Mouse (Mus musculus): ENCODE results near the gene Insl5. TPM values are rescaled to one million over a fixed set of nuclear protein-coding genes. Genes with fewer than 3 reads are reported as not detected.

The Insl5 gene
- polyA plus RNA-seq, 1 experiment, result not detected

DNA sequence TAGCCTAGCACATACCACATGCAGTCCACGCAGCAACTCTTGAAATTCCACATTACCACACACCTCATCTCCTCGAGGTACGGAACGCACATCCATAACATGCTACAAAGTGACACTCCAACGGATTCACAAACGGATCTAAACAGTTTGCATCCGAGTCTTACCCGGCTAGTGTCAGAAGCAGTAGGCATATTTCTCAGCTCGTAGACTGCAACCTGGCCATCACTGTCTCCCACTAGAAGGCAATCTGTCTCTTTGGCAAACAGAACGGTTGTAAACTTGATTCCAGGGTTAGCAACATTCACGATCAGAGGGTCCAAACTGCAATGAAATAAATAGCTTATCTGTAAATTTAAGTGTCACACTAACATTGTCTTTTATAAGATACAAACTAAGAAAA, 21.4 kb upstream of the Insl5 start:
- Histone ChIP-seq H3K9ac (ENCODE audit: low read depth, poor library complexity, severe bottlenecking) (no peak overlapping the region), H3K27ac (ENCODE audit: insufficient read depth, low read length) (no peak overlapping the region), H3K9me3 (replicated peaks; ENCODE audit: control insufficient read depth, insufficient read depth, low read length, poor library complexity, severe bottlenecking) (no peaks in the 10 kb centered on the region), H3K36me3 (ENCODE audit: control insufficient read depth, insufficient read depth, low read length, poor library complexity, severe bottlenecking) (no peaks in the 10 kb centered on the region), H3K27me3 (ENCODE audit: control insufficient read depth, insufficient read depth, low read length, poor library complexity, severe bottlenecking) (no peaks in the 10 kb centered on the region), H3K4me3 (ENCODE audit: low read depth, low read length) (no peak overlapping the region), H3K4me1 (ENCODE audit: control insufficient read depth, insufficient read depth, low read length) (no peaks in the 10 kb centered on the region)
- no peak for TF ChIP-seq CTCF (IDR thresholded peaks at IDR 0.05; ENCODE audit: low read depth, low read length)
- no peak for TF ChIP-seq EP300 (IDR thresholded peaks at IDR 0.05; ENCODE audit: insufficient read depth, low read depth, low read length)
- no peak for TF ChIP-seq POLR2A (IDR thresholded peaks at IDR 0.05; ENCODE audit: insufficient read depth, low read length)

DNA sequence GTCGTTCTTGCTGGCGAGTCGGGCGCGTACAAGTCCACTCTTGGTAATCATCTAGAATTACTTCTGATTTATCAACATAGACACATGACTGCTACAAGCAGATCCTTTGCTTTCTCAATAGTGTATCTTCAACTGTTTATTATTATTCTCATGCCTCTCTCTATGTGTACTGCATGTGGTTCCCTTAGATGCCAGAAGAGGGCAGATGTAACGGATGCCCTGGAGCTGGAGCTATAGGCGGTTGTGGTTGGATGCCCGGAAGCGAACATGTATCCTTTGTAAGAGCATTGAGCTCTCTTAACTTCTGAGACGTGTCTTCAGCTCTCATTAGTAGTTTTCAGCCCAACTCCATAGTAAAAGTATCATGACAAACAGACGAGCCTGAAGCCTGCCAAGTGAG, 16.4 kb upstream of the Insl5 start:
- TF ChIP-seq CTCF (IDR thresholded peaks at IDR 0.05; ENCODE audit: low read depth, low read length), result peak; percentile 11
- no peak for TF ChIP-seq EP300 (IDR thresholded peaks at IDR 0.05; ENCODE audit: insufficient read depth, low read depth, low read length)
- H3K4me3 ChIP-seq (ENCODE audit: low read depth, low read length), result no peak overlapping the region
- H3K4me1 ChIP-seq (ENCODE audit: control insufficient read depth, insufficient read depth, low read length), result no peaks in the 10 kb centered on the region
- H3K36me3 ChIP-seq (ENCODE audit: control insufficient read depth, insufficient read depth, low read length, poor library complexity, severe bottlenecking), result no peaks in the 10 kb centered on the region
- no peaks in the 10 kb centered on the region for H3K27me3 ChIP-seq (ENCODE audit: control insufficient read depth, insufficient read depth, low read length, poor library complexity, severe bottlenecking)
- H3K9me3 ChIP-seq (replicated peaks; ENCODE audit: control insufficient read depth, insufficient read depth, low read length, poor library complexity, severe bottlenecking), result no peaks in the 10 kb centered on the region
- H3K9ac ChIP-seq (ENCODE audit: low read depth, poor library complexity, severe bottlenecking), result no peak overlapping the region
- no peak overlapping the region for H3K27ac ChIP-seq (ENCODE audit: insufficient read depth, low read length)

DNA sequence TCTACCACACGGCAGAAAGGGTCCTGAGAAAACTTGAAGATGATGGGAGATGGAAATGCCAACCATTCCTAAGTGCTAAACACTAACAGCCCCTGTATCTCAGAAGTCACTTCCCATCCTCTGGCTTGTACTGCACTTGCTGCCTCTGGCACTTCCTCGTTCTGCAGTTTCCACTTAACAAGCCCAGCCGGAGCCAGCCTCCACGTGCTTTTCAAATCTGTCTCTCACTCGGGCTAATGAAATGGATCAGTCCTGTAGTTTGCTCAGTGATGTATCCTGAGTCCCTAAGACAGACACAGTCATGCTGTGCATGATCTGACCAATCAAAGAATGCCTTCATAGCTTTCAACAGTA, 13.2 kb upstream of the Insl5 start:
- TF ChIP-seq EP300 (IDR thresholded peaks at IDR 0.05; ENCODE audit: insufficient read depth, low read depth, low read length), result no peak
- no peak for TF ChIP-seq POLR2A (IDR thresholded peaks at IDR 0.05; ENCODE audit: insufficient read depth, low read length)
- TF ChIP-seq CTCF (IDR thresholded peaks at IDR 0.05; ENCODE audit: low read depth, low read length), result no peak
- H3K9ac ChIP-seq (ENCODE audit: low read depth, poor library complexity, severe bottlenecking), result no peak overlapping the region
- no peaks in the 10 kb centered on the region for H3K36me3 ChIP-seq (ENCODE audit: control insufficient read depth, insufficient read depth, low read length, poor library complexity, severe bottlenecking)
- no peak overlapping the region for H3K27ac ChIP-seq (ENCODE audit: insufficient read depth, low read length)
- H3K4me1 ChIP-seq (ENCODE audit: control insufficient read depth, insufficient read depth, low read length), result no peaks in the 10 kb centered on the region
- no peak overlapping the region for H3K4me3 ChIP-seq (ENCODE audit: low read depth, low read length)
- H3K27me3 ChIP-seq (ENCODE audit: control insufficient read depth, insufficient read depth, low read length, poor library complexity, severe bottlenecking), result no peaks in the 10 kb centered on the region
- no peaks in the 10 kb centered on the region for H3K9me3 ChIP-seq (replicated peaks; ENCODE audit: control insufficient read depth, insufficient read depth, low read length, poor library complexity, severe bottlenecking)

DNA sequence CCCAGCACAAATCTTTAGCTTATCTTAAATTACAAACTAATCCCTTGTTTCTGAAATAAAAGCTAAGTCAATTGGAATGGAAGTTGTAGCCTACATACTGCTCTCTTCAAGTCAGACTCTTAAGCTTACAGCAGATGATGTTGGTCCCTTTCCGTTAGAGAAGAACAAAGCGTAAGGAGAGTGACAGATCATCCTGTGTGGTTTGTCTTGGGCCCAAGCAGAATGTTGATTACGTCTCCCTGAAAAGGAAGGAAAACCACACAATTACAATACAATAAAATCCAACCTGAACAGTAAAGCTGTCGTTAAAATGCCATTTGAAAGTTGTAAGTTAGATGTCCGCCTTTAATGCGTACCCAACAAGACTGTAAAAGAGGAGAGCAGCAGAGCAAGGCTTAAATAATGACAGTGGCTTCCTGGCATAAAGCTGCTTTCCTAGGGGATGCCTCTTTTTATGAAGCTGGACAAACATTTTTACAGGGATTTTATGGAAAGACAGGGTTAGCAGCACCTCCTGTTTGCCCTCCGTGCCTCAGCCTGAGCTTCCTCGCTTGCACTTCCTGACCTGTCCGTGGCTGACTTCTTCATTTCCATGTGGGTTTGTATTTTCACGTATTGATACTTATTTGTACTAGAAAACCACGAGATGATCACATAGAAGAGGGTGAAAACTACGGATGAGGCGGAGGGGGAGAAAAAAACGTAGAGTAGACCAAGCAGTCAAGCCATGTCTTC, 12.6 kb upstream of the Insl5 start:
- H3K27ac ChIP-seq (ENCODE audit: insufficient read depth, low read length), result no peak overlapping the region
- TF ChIP-seq CTCF (IDR thresholded peaks at IDR 0.05; ENCODE audit: low read depth, low read length) (no peak), EP300 (IDR thresholded peaks at IDR 0.05; ENCODE audit: insufficient read depth, low read depth, low read length) (no peak), POLR2A (IDR thresholded peaks at IDR 0.05; ENCODE audit: insufficient read depth, low read length) (no peak)
- H3K27me3 ChIP-seq (ENCODE audit: control insufficient read depth, insufficient read depth, low read length, poor library complexity, severe bottlenecking), result no peaks in the 10 kb centered on the region
- H3K4me3 ChIP-seq (ENCODE audit: low read depth, low read length), result no peak overlapping the region
- no peaks in the 10 kb centered on the region for H3K9me3 ChIP-seq (replicated peaks; ENCODE audit: control insufficient read depth, insufficient read depth, low read length, poor library complexity, severe bottlenecking)
- H3K9ac ChIP-seq (ENCODE audit: low read depth, poor library complexity, severe bottlenecking), result no peak overlapping the region
- no peaks in the 10 kb centered on the region for H3K4me1 ChIP-seq (ENCODE audit: control insufficient read depth, insufficient read depth, low read length)
- H3K36me3 ChIP-seq (ENCODE audit: control insufficient read depth, insufficient read depth, low read length, poor library complexity, severe bottlenecking), result no peaks in the 10 kb centered on the region

DNA sequence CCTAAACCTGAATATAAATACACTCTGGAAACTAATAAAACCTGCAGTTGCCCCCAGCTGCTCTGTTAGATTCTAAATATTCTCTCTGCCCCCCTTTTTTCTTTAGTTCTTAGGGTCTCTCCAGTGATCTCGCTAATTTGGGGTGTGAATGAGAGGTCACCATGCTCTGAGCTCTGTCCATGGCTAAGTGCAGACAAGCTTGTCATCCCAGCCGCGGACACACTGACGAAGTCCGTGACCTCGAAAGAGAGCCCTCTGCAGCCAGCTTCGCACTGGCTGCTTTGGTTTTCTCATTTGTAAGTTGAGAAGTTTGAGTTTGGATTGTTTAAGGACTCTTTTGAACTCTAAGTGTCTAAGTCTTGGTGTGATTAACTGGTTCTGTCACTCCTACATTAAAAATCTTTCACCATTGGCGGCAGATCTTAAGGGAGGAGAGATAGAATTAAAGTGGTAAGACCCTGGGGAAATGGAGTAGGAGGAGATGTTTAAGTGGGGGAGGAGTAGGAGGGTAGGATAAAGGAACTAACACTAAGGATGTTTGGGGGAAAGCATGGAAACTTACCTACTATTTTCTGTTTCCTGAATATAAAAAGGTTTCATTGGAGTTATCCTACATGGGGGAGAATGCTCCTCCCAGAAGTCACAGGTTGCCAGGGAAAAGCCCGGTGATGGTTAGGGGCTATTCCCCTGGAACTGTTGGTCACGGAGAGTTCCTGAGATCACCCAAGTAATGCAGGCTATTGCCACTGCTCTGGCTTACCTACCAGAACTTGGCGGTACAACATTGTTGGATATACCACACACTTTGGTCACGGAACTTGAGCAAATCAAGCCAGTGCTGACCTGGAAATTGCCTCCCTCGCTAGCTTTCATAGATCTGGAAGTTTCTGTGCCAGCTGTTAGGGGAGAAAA, 1.8 kb upstream of the Insl5 start:
- Histone ChIP-seq H3K4me1 (ENCODE audit: control insufficient read depth, insufficient read depth, low read length) (no peaks in the 10 kb centered on the region), H3K9ac (ENCODE audit: low read depth, poor library complexity, severe bottlenecking) (no peak overlapping the region), H3K36me3 (ENCODE audit: control insufficient read depth, insufficient read depth, low read length, poor library complexity, severe bottlenecking) (no peaks in the 10 kb centered on the region), H3K4me3 (ENCODE audit: low read depth, low read length) (no peak overlapping the region), H3K9me3 (replicated peaks; ENCODE audit: control insufficient read depth, insufficient read depth, low read length, poor library complexity, severe bottlenecking) (no peaks in the 10 kb centered on the region), H3K27me3 (ENCODE audit: control insufficient read depth, insufficient read depth, low read length, poor library complexity, severe bottlenecking) (no peaks in the 10 kb centered on the region), H3K27ac (ENCODE audit: insufficient read depth, low read length) (no peak overlapping the region)
- TF ChIP-seq CTCF (IDR thresholded peaks at IDR 0.05; ENCODE audit: low read depth, low read length) (no peak), POLR2A (IDR thresholded peaks at IDR 0.05; ENCODE audit: insufficient read depth, low read length) (no peak), EP300 (IDR thresholded peaks at IDR 0.05; ENCODE audit: insufficient read depth, low read depth, low read length) (no peak)

DNA sequence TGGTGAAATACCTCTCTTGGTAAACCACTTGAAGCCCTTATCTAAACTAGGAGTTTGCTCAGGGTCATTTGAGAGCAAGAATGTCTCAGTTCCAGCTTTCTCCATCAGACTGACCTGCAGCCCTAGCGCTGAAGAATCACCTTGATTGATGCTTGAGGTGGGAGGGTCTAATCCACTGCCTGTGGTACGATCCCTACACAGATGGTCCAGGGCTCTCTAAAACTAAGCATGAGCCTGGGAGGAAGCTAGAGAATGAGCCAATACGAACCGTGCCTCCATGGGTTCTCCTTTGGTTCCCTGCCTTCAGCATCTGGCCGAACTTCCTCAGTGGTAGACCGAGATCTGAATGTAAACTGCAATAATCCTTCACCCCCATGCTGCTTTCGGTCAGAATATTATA, 1.1 kb upstream of the Insl5 start:
- no peaks in the 10 kb centered on the region for H3K4me1 ChIP-seq (ENCODE audit: control insufficient read depth, insufficient read depth, low read length)
- TF ChIP-seq EP300 (IDR thresholded peaks at IDR 0.05; ENCODE audit: insufficient read depth, low read depth, low read length), result no peak
- TF ChIP-seq POLR2A (IDR thresholded peaks at IDR 0.05; ENCODE audit: insufficient read depth, low read length), result no peak
- TF ChIP-seq CTCF (IDR thresholded peaks at IDR 0.05; ENCODE audit: low read depth, low read length), result no peak
- H3K9me3 ChIP-seq (replicated peaks; ENCODE audit: control insufficient read depth, insufficient read depth, low read length, poor library complexity, severe bottlenecking), result no peaks in the 10 kb centered on the region
- no peak overlapping the region for H3K9ac ChIP-seq (ENCODE audit: low read depth, poor library complexity, severe bottlenecking)
- no peak overlapping the region for H3K27ac ChIP-seq (ENCODE audit: insufficient read depth, low read length)
- H3K27me3 ChIP-seq (ENCODE audit: control insufficient read depth, insufficient read depth, low read length, poor library complexity, severe bottlenecking), result no peaks in the 10 kb centered on the region
- H3K36me3 ChIP-seq (ENCODE audit: control insufficient read depth, insufficient read depth, low read length, poor library complexity, severe bottlenecking), result no peaks in the 10 kb centered on the region
- H3K4me3 ChIP-seq (ENCODE audit: low read depth, low read length), result no peak overlapping the region

Measured in ES-Bruce4 (cell line).